Mouse (Mus musculus): ENCODE measurements around the gene Dcun1d4.

Gene Dcun1d4

DNA sequence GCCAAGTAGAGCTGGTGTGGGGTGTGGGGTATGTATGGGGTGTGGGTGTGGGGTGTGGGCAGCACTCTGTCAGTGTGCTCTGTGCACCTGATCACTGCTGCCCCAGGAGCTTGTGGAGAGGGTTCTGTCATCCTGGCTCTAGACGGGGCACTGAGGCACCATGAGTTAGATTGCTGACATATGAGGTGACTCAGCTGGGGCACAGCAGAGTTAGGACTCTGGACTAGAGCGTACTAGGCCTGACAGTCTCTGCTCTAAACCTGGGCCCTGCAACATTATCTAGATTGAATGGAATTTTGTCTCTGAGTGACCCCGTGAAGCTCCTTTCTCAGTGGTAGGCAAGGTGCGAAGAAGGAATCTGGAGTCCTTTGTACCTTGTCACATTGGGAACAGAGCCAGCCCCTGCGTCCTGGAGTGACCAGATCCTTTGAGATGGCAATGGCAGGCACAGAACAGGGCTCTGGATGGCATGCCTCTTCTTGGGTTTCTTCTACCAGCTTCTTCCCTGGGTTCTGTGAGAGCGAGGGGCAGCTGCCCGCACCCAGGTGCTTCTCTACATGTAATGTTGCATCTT, 20.2 kb downstream of the Dcun1d4 start:
- no peak for DNase-seq

GRCm38 (mm10) chr5:73502422-73502821, 21.6 kb downstream of the Dcun1d4 start:
- no peak for DNase-seq

GRCm38 (mm10) chr5:73503015-73503757, 22.4 kb downstream of the Dcun1d4 start:
- no peak for DNase-seq

DNA sequence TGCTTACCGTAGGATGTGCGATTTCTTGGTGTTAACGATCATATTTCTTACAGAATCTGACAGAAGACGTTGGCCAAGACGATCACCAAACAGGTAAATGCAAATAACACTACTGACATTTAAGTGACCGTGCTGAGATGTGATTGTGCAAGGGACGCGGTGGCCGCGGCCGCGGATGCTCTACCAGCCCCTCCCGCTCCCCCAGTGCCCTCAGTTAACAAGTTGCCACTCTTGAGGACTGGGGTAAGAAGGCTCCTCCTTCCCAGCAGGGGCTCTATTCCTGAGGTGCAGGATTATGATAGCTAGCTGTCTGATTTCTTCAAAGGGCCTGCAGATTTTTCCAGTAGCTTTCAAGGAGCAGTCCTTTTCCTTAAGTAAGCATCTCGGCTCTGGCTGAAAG, 30.3 kb downstream of the Dcun1d4 start:
- no peak for DNase-seq

- DNase-seq, result no peak
Observed at GRCm38 (mm10) chr5:73512241-73512640, 31.4 kb downstream of the Dcun1d4 start.

DNA sequence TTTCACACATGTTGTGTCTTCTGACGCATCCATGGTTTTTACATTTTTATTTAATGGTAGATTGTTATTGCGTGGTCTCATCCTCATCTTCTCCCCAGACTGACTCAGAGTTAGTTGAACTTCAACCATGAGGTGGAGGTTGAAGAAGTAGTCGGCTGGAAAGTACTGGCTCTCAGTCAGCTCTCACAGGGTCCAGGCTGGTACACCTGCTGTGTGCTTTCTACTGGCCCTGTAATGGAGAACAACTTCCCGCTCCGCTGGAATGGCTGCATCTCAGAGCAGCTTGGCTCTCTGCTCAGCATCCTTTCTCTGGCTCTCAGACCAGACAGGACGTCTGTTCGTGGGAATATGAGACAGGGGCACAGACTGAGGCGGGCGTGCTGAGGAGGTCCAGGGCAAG, 31.9 kb downstream of the Dcun1d4 start:
- DNase-seq, result no peak

- DNase-seq, result no peak
Observed at GRCm38 (mm10) chr5:73514202-73514601, 33.4 kb downstream of the Dcun1d4 start.

- no peak for DNase-seq
Observed at GRCm38 (mm10) chr5:73517299-73517698, 36.5 kb downstream of the Dcun1d4 start.

- no peak for DNase-seq
Observed at GRCm38 (mm10) chr5:73518424-73519211, 37.8 kb downstream of the Dcun1d4 start.

DNA sequence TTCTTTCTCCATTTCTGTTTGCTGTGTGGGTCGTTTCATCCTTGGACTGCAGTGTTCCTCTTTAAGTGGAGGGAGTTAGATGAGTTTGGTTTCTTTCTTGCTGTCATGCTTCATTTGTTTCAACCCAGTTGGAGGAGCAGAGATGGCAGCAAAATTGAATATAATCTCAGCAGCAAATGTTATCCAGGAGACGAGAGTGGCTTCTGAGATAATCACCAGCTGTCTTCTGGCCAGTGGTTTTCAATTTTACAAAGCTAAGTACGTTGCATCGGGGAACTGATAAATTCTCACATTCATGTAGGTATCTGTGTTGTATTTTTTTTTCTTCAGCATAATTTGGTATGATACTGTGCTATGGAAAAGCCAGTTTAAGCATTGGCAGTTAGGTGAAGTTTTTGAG, 40.0 kb downstream of the Dcun1d4 start:
- no peak for DNase-seq

GRCm38 (mm10) chr5:73523227-73523626, 42.4 kb downstream of the Dcun1d4 start:
- DNase-seq, result no peak

- DNase-seq, result no peak
Observed at GRCm38 (mm10) chr5:73524300-73525000, 43.6 kb downstream of the Dcun1d4 start.

GRCm38 (mm10) chr5:73532222-73532621, 51.4 kb downstream of the Dcun1d4 start:
- no peak for DNase-seq

DNA sequence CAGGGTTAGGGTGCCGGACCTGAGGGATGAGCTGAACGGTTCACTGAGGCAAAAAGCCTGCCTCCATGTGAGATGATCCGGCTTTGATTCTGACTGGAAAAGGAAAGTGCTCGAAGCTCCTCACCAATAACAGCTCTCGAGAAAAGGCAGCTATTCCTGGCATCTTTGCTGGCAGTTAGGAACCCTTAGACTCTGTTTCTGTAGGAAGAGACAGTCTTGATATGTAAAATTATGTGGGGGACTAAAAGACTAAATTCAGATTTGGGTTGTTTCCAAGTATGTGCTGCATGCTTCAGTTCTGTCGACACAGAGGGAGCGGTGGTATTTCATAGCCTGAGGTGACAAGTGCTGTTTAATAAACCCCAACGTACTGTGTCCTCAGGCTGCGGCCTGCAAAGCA, 52.1 kb downstream of the Dcun1d4 start:
- DNase-seq, result no peak

DNA sequence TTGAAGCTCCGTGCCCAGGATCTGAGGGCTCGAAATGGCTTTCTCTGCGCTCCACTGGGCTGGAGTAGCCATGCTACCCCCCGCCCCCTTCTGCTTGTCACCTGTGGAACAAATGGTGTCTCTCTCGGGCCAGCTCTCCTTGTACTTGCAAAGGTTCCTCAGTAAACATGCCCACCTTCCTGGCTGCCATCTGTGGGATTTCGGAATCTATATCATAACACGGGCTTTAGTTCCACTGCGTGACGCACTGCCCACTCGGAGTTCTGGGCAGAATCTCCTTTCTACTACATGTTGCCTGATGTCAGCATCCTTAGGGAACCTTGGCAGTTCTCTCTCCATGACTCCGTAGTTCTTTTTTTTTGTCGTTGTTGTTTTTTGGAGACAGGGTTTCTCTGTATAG, 56.9 kb downstream of the Dcun1d4 start:
- DNase-seq, result no peak

DNA sequence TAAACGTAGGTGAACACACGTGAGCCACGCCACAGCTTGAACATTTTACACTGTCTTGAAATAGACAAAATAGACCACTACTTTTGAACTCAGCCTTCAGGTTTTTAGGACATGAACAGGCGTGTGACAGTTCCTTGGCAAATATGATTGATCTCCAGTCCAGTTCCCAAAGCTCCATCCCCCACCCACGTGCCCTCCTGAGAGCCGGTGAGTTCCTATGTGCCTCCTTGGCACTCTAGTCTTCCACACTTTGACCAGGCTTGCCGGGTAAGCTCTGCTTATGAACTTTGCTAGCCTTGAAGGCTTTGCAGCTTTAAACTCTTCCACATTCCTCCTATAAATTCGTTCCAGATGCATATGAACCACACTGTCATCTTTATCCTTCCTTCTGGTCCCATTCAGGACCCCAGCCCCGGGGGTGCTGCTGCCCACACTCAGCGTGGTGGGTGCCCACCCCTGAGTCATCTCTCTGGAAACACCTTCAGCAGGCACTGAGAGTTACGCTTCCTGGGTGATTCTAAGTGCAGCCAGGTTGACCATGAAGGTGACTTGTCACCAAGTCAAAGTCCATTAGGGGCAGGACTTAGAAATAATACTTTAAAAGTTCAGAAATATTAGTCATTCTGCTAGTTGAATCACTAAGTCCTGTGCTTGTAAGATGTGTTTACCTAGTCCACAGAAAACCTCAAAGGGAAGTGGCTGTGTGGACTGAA, 57.9 kb downstream of the Dcun1d4 start:
- DNase-seq, result no peak

DNA sequence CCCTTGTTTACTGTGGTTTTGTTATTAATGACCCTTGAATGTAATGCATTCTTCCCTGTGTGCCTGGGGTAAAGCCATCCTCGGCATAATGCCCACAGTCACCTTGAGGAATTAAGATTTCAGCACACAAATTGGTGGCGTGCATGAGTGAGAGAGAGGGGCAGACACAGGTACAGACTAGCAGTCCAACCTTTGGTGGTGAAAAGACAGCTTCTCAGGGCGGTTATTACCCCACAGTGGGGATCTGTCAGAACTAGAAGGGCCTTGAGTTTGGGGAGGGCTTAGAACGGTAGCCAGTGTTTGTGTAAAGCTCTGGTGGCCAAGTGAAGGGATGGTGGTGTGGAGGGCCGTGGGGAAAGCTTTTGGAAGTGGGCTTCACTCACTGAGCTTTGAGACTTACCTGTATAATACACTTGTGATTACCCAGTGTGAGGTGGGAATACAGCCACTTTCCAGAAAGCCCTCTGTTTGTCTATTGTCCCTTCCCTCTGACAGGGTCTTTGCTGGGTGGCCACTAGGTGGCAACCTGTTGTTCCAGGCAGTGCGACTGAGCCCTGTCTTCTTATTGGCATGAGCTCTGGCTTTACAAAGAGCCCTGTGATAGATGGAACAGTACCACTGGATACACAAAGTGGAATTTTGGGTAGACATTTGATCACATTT, 59.2 kb downstream of the Dcun1d4 start:
- peak; percentile 19 to 28 for DNase-seq

- DNase-seq, result no peak
Observed at GRCm38 (mm10) chr5:73540511-73540871, 59.7 kb downstream of the Dcun1d4 start.

DNA sequence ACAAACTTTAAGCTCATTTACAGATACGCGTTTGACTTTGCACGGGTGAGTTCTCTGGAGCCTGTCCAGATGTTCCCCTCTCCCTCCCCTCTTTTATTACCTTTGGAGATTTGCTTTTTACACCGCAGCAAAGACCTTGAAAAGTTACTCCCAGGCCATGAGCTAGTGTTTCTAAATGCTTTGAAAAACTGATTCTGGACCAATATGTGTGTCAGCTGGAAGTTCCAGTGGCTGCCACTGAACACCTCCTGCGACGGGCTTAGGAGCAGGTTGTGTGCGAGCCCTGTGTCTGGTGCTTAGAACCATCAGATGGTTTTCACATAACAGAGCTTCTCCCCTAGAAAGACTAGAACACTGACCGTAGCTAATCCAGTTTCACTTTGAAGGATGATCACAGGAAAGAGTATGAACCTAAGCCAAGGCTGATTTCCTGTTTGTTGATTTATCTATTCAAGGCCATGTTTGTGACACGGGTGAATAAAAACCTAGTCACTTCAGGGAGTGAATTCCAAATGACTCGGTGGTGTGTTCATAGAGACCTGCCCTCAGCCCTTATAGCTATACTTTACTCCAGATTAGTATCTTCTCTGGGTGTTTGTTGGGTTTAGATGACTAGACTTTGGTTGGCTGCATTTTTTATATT, 63.4 kb downstream of the Dcun1d4 start:
- no peak for DNase-seq

- no peak for DNase-seq
Observed at GRCm38 (mm10) chr5:73545641-73546040, 64.8 kb downstream of the Dcun1d4 start.

DNA sequence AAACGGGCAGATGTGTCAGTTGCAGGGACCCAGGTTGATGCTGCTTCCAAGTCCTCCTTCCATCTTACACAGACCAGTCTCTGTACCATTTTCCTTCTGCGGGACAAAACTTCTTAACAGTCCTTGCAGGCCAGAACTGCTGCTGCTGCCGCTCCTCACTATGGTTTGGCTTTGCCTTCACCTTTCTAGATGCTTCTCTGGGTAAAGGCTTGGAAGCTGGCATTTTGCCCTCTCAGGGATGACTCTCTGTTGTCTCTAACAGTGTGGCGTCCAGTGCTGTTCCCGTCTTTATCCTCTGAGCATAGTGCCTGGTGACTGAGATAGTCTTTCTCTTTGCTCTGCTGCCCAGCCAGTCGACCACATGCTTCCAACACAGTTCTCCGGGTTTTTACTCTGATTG, 66.5 kb downstream of the Dcun1d4 start:
- no peak for DNase-seq

- DNase-seq, result no peak
Observed at GRCm38 (mm10) chr5:73548237-73548636, 67.4 kb downstream of the Dcun1d4 start.

Data from B cell, adult 2 months (primary cell).